Mouse (Mus musculus) ZHBTc4 (cell line): ENCODE results near the gene Vgll4.

Experiments used
- DNase-seq: peaks from one replicate; pipeline ENCODE4 v3.0.0-alpha.2; 2011; ENCODE audit warnings: low read depth, low spot score

The Vgll4 gene

GRCm38 (mm10) chr6:114939666-114940065 is 30.1 kb downstream of the Vgll4 start:
- DNase-seq, result no peak

- DNase-seq, result no peak
These were observed 32.9 kb downstream of the Vgll4 start for GRCm38 (mm10) chr6:114936941-114937313.

DNA sequence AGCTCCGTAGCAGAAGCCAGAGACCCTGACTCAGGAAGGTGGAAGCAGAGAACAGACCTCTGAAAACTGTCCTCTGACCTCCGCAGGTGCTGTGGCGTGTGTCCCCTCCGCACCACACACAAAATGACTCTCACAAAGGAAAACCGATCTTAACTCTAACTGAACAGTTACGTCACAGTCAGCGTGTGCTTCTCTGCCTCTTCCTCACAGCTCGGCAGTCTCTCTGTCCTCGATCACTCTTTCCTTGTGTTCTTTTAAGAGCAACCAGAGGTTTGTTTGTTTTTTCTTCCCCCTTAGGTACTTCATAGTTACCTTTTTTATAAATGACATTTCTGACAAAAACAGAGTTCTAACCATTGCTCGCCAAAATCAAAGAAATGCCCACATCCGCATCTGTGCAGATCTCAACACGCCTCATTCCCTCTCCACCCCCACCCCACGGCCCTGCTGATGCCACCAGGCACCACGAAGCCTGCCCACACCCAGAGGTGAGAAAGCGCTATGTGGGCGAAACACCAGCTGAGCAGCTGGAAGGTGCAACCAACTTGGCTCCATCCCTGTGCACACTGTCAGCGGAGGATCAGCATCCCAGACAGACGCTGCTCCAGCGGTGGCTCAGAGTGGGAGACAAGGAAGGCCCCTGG is 33.4 kb downstream of the Vgll4 start:
- DNase-seq, result no peak

DNA sequence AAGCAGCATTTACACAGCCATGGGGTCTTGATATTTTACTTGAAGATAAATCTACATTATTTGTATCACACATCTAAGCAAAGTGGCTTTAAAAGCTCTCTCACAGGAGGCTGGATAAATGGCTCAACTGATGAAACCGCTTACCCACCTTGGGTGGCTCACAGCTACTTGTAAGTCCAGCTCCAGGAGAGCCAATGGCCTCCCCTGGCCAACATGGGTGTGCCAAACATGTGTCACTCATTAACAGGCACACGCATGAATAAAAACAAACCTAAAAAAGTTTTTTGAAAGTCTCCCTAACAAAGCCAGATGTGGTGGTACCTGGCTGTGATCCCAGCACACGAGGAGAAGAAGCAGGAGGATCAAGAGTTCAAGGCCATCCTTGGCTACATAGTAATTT is 34.4 kb downstream of the Vgll4 start:
- DNase-seq, result no peak

GRCm38 (mm10) chr6:114934045-114934444 is 35.7 kb downstream of the Vgll4 start:
- no peak for DNase-seq

- no peak for DNase-seq
These were observed 36.8 kb downstream of the Vgll4 start for GRCm38 (mm10) chr6:114932991-114933392.

DNA sequence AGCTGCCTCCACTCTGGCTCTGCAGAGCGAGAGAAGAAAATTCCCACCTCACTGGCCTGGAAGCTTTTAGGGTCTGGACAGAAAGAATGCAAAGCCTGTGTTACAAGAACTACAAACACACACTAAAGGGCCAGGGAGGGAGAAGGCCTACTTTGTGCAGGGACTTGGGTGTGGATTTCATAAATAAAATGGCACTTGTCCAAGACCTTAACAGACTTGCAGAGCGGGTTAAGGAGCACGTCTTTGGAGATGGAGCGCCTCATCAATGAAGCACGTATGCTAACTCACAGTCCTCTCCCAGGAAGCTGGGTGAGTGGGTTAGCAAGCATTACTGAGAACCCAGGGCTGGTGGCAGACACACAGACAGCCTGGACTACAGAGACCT is 37.7 kb downstream of the Vgll4 start:
- DNase-seq, result no peak

DNA sequence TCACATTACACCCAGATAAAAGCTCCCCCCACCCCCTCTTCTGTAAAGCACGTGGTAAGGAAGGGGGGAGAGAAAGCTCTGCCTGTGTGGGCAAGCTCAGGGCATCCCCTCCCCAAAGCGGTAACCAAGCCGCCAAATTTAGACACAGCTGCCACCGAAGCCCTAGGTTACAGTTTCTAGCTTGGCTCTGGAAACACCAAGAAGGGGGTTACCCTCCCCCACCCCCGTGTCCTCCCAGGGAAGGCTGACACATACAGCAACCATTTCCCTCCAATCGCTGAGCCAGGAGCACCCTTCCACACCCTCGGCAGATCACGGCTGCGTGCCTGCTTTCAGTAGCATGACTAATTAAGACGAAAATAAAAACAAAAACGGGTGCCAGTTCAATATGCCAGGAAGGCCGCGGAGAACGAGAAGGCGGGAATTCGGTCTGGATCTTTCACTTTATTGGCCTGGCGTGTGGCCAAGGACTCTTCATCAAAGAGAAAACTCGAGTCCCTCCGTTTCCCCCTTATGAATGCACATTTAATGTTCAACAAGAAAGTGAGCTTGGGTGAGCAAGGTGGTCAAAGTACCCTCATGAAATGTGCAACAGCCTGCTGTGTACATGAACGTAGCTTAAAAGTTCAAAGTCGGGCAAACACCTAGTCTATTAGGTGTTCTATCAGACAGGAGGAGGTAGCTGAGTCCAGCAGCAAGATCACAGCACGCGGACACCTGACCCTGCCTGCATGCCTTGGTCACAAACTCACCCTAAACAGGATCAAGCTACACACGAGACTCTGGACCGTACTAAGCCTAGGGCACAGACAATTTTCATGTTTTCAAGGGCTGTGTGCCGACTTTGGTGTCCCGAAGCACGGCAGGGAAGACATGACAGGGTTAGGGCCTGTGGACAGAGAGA is 38.3 kb downstream of the Vgll4 start:
- no peak for DNase-seq

GRCm38 (mm10) chr6:114930646-114931045 is 39.1 kb downstream of the Vgll4 start:
- DNase-seq, result no peak

DNA sequence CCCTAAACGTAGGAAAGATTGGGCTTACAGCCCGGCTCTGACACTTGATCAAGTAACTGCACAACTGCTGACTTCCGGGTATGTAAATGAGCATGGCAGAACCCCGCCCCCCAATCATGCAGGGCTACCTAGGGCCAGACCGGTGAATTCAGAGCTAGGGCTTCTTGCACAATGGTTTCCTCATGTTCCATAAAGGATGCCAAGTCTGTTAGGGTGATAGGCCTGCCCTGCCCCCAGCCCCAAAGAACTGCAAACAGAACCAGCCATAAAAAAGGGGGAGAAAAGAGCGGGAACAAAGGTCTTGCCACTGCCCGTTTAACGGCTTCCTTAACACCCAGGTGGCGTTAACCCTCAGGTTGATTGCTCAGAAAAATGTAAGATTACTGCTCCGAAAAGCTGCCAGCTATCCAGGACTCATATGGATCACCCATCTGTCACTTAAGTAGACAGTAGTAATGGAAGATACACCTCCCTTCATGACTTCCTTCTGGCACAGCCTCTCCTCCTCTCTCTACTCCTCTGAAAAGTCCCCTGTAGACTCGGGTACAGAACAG is 39.7 kb downstream of the Vgll4 start:
- DNase-seq, result peak; percentile 54

- DNase-seq, result no peak
These were observed 40.4 kb downstream of the Vgll4 start for GRCm38 (mm10) chr6:114929346-114929745.

DNA sequence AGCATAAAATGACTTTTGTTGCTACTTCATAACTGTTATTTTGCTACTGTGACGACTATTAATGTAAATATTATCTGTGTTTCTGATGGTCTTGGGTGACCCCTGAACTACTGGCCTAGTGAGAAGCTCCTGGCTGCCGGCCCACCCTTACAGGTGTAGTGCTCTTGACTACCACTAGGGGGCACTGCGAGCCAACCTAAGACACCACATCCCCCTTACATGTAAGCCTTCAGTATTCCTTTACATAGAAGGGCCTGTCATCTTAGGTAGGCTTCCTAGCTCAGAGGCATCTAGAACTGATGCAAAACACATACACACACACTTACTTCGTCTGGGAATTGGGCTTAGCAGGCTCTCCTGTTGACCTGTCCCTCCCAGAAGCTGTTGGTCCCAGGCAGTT is 41.3 kb downstream of the Vgll4 start:
- DNase-seq, result peak; percentile 83

DNA sequence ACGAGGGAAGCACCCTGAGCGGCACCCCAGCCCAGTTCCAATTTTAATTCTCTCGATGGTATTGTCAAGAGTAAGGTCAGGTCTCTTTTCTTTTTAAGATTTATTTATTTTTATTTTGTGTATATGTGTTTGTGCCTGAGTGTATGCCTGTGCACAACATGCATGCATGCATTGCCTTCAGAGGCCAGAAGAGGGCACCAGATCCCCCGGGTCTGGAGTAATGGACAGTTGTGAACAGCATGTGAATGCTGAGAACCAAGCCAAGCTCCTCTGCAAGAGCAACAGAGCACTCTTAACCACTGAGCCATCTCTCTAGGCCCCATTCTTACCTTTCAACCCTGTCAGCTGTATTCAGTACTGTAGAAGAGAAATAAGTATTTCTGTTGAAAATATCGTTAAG is 42.4 kb downstream of the Vgll4 start:
- DNase-seq, result peak; percentile 76

GRCm38 (mm10) chr6:114926369-114927157 is 43.2 kb downstream of the Vgll4 start:
- peak; percentile 77 for DNase-seq

DNA sequence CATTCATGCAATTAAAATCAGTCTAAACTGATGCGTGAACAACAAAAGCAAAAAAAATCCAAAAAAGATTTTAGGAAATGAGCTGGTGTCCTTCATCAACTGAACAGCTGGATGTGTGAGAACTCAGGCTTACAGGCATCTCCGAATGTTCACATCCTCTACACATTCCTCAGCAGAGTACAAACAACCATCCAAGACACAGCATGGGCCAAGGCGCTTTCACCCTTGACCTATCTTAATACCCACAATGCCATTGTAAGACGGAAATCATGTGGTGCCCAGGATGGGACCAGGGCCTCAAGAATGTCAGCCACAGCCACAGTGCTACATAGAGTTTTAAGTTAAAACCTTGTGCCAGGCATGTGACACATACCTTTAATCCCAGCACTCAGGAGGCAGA is 44.6 kb downstream of the Vgll4 start:
- DNase-seq, result peak; percentile 61

- DNase-seq, result peak; percentile 67
These were observed 47.3 kb downstream of the Vgll4 start for GRCm38 (mm10) chr6:114922355-114923096.

DNA sequence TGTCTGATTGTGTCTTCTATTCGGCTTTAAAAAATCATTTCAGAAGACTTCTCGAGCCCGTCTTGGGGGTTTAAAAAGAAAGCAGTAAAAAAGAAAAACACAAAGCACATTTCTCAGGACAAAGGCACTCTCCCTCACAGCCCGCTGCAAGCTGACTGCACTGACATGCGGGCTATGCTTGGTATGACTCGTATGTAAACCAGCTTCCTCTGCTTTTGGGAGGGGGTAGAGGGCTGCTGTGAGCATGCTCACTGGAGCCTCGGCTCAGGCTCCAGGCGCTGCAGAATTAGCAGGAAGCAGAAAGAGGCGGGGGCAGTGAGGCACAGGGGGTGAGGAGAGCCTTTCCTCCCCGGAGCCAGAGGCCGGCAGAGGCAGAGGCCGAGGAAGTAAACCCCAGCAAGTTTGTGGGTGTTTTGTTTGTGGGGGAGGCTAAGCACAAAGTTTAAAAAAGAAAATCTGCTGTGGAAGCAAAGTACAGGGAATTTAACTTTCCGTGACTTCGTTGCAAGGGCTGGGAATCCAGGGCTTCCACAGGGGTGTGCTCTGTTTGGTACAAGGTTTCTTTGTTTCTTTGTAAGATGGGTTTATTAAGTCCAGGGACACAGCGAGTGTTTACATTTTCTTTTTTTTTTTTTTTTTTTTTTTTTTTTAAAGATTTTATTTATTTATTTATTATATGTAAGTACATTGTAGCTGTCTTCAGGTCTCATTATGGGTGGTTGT is 48.0 kb downstream of the Vgll4 start:
- peak; percentile 73 for DNase-seq

DNA sequence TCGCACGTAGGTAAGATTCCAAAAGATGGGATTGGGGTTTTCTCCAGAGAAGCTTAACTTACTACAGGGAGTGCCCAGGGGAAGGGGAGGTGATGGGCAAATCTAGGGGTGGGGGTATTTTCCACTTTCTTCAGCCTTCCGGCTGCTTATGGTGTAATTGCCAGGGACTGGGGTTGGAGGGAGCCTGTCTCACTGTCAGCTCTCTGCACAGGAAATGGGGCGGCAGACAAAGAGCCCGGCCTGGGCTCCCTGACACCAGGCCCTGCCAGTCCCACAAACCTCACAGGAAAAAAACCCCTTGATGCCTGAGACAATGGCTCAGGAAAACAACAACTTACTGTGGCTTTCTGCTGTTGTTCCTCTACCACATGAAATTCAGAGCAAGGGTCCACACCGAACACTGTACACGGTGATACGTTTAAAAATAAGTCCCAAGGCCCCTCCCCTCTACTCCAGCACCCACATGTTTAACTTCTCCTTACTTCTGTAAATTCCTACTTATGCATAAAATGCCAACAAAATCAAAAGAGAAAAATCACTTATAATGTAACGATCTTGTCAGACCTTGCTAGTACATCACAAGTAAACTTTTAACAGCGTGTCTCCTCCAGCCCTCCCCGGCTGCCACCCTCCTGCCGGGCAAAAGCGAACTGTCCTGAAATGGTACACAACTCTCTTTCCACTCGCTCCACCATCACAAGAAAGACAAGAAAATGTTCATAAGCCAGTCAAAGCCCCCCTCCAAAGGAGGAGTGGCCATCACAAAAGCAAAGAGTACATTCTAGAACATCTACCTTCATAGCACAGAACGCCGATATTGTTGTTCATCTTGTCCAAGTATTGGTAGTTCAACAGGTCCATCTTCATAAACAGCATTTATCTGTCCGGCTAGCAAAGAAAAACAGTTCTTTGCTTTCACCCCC is 49.0 kb downstream of the Vgll4 start:
- DNase-seq, result no peak

DNA sequence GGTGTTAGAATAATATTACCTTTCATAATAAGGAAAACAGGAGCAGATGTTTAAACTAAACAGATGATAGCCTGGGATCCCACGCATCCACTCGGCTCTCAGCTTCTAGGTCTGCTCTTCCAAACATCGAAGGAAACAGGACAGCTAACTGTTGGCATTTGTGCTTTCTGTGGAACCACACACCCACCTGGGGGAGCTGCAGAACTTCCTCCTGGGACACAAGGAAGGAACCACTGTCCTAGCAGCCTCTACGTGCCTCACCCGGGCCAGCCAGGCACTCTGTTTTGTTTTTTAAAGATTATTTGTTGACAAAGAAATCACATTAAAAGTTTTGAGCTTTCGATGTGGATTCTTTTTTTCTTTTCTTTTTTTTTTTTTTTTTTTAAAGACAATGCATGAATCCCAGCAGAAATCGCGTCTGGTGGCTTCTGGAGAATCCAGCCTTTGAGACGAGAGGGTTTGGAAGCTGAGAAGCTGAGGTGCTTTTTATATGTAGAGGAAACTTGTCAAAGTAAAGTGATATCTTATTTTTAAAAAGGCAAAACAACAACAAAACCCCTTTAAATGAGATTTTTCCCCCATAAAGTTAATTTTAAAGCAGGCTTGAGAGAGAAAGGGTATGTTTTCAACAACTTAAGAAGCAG is 50.0 kb downstream of the Vgll4 start:
- DNase-seq, result no peak
